Mouse (Mus musculus) MEL (cell line): ENCODE results near the gene Ehbp1. TPM values are rescaled to one million over a fixed set of nuclear protein-coding genes. Genes with fewer than 3 reads are reported as not detected.
A peak's percentile ranks its signal among the peaks of the same experiment; 100 is the strongest.

Experiments
- DNase-seq: peaks from one replicate; pipeline ENCODE4 v3.0.0; 2011; ENCODE audit warnings: low read depth, low spot score
- H3K27ac ChIP-seq: 2 replicates; pipeline ENCODE4 v1.5.1; 2012; ENCODE audit warnings: low read depth, mild to moderate bottlenecking, control low read depth, low read length, moderate library complexity; ENCODE audit not compliant: control insufficient read depth
- H3K27me3 ChIP-seq, 2 experiments: fragments of 150-350 bp in 1 of 2; sonication (generic) in 1 of 2; 2 replicates each; pipeline ENCODE4 v1.6.1; 2012; ENCODE audit warnings: low read length in 2 of 2, mild to moderate bottlenecking in 2 of 2, improper control_type of control experiment in 1 of 2, moderate library complexity in 1 of 2; ENCODE audit not compliant: insufficient read depth in 2 of 2, control insufficient read depth in 1 of 2
- H3K36me3 ChIP-seq, 2 experiments: 2 replicates each; pipeline ENCODE4 v1.6.1; 2012 to 2014; ENCODE audit warnings: low read length in 2 of 2, improper control_type of control experiment in 1 of 2, inconsistent platforms in 1 of 2, mild to moderate bottlenecking in 1 of 2; ENCODE audit not compliant: insufficient read depth in 2 of 2, control insufficient read depth in 1 of 2
- H3K4me1 ChIP-seq, 2 experiments: fragments of 150-350 bp in 1 of 2; sonication (generic) in 1 of 2; 2 replicates each; pipeline ENCODE4 v1.6.1; 2012; ENCODE audit warnings: low read length in 2 of 2, improper control_type of control experiment in 1 of 2, mild to moderate bottlenecking in 1 of 2; ENCODE audit not compliant: insufficient read depth in 2 of 2, control insufficient read depth in 1 of 2
- H3K4me3 ChIP-seq, 2 experiments: fragments of 150-350 bp in 1 of 2; sonication (generic) in 1 of 2; 2 replicates each; pipeline ENCODE4 v1.5.1; 2012; ENCODE audit warnings: low read depth in 2 of 2, low read length in 2 of 2, mild to moderate bottlenecking in 2 of 2, moderate library complexity in 2 of 2, control low read depth in 1 of 2, improper control_type of control experiment in 1 of 2; ENCODE audit not compliant: control insufficient read depth in 1 of 2, insufficient read depth in 1 of 2
- H3K79me2 ChIP-seq: 2 replicates; pipeline ENCODE4 v1.6.1; 2012; ENCODE audit warnings: mild to moderate bottlenecking, low read length, moderate library complexity; ENCODE audit not compliant: control insufficient read depth, poor library complexity, insufficient read depth
- H3K9ac ChIP-seq: 2 replicates; pipeline ENCODE4 v1.6.1; 2012; ENCODE audit warnings: low read depth, mild to moderate bottlenecking, control low read depth, low read length, moderate library complexity; ENCODE audit not compliant: control insufficient read depth, poor library complexity, severe bottlenecking
- H3K9me3 ChIP-seq: fragments of 150-350 bp; sonication (generic); replicated peaks from 2 replicates; pipeline ENCODE4 v1.6.1; 2012; ENCODE audit warnings: mild to moderate bottlenecking, low read length, improper control_type of control experiment, moderate library complexity; ENCODE audit not compliant: insufficient read depth
- BHLHE40 ChIP-seq: IDR thresholded peaks from 2 replicates; pipeline ENCODE4 v1.6.1; 2012; ENCODE audit warnings: low read depth, mild to moderate bottlenecking, inconsistent platforms, low read length, improper control_type of control experiment, borderline replicate concordance
- CHD1 ChIP-seq: IDR thresholded peaks from 2 replicates; pipeline ENCODE4 v1.6.1; 2012; ENCODE audit warnings: low read depth, mild to moderate bottlenecking, inconsistent platforms, low read length, improper control_type of control experiment
- CHD2 ChIP-seq: IDR thresholded peaks from 2 replicates; pipeline ENCODE4 v1.6.1; 2011; ENCODE audit warnings: low read length, improper control_type of control experiment
- CTCF ChIP-seq, 3 experiments: IDR thresholded peaks in 2 of 3; conservative IDR thresholded peaks in 1 of 3; 2 replicates each; pipeline ENCODE4 v1.5.1; 2011 to 2012; ENCODE audit warnings: low read length in 3 of 3, low read depth in 2 of 3, mild to moderate bottlenecking in 2 of 3, improper control_type of control experiment in 1 of 3, inconsistent platforms in 1 of 3, mixed read lengths in 1 of 3, moderate library complexity in 1 of 3; ENCODE audit not compliant: control insufficient read depth in 1 of 3, insufficient read depth in 1 of 3, poor library complexity in 1 of 3, severe bottlenecking in 1 of 3
- E2F4 ChIP-seq: IDR thresholded peaks from 2 replicates; pipeline ENCODE4 v1.6.1; 2011; ENCODE audit warnings: low read depth, low read length, improper control_type of control experiment, borderline replicate concordance
- EP300 ChIP-seq, 2 experiments: IDR thresholded peaks; 2 replicates each; pipeline ENCODE4 v1.6.1; 2011; ENCODE audit warnings: improper control_type of control experiment in 2 of 2, low read length in 2 of 2, low read depth in 1 of 2, mild to moderate bottlenecking in 1 of 2
- ETS1 ChIP-seq: IDR thresholded peaks from 2 replicates; pipeline ENCODE4 v1.6.1; 2012; ENCODE audit warnings: low read depth, mild to moderate bottlenecking, inconsistent platforms, low read length, improper control_type of control experiment, moderate library complexity
- GABPA ChIP-seq: IDR thresholded peaks from 2 replicates; pipeline ENCODE4 v1.6.1; 2012; ENCODE audit warnings: low read depth, mild to moderate bottlenecking, inconsistent platforms, low read length, improper control_type of control experiment, moderate library complexity
- HCFC1 ChIP-seq: IDR thresholded peaks from 2 replicates; pipeline ENCODE4 v1.6.1; 2012; ENCODE audit warnings: low read depth, mild to moderate bottlenecking, inconsistent platforms, low read length, improper control_type of control experiment, moderate library complexity
- JUND ChIP-seq: IDR thresholded peaks from 2 replicates; pipeline ENCODE4 v1.6.1; 2011; ENCODE audit warnings: low read depth, mild to moderate bottlenecking, improper control_type of control experiment, low read length
- KAT2A ChIP-seq: conservative IDR thresholded peaks from 2 replicates; pipeline ENCODE4 v1.6.1; 2012; ENCODE audit warnings: low read depth, low read length, improper control_type of control experiment, inconsistent platforms
- MAFK ChIP-seq: IDR thresholded peaks from 2 replicates; pipeline ENCODE4 v1.6.1; 2011; ENCODE audit warnings: low read depth, mild to moderate bottlenecking, low read length, improper control_type of control experiment, borderline replicate concordance
- MAX ChIP-seq: IDR thresholded peaks from 2 replicates; pipeline ENCODE4 v1.6.1; 2011; ENCODE audit warnings: low read length, improper control_type of control experiment
- MEF2A ChIP-seq: IDR thresholded peaks from 2 replicates; pipeline ENCODE4 v1.6.1; 2014; ENCODE audit warnings: low read depth, mild to moderate bottlenecking, inconsistent platforms, low read length, improper control_type of control experiment; ENCODE audit not compliant: poor library complexity, insufficient replicate concordance, severe bottlenecking; ENCODE audit errors: extremely low read depth
- MXI1 ChIP-seq: IDR thresholded peaks from 2 replicates; pipeline ENCODE4 v1.6.1; 2011; ENCODE audit warnings: mild to moderate bottlenecking, low read depth, low read length, improper control_type of control experiment
- MYB ChIP-seq: IDR thresholded peaks from 2 replicates; pipeline ENCODE4 v1.6.1; 2011; ENCODE audit warnings: mild to moderate bottlenecking, low read depth, low read length, improper control_type of control experiment
- MYC ChIP-seq: IDR thresholded peaks from 2 replicates; pipeline ENCODE4 v1.6.1; 2011; ENCODE audit warnings: low read depth, mild to moderate bottlenecking, low read length, improper control_type of control experiment, moderate library complexity
- NELFE ChIP-seq: IDR thresholded peaks from 2 replicates; pipeline ENCODE4 v1.6.1; 2011; ENCODE audit warnings: low read depth, low read length, improper control_type of control experiment
- NRF1 ChIP-seq: IDR thresholded peaks from 2 replicates; pipeline ENCODE4 v1.6.1; 2014; ENCODE audit warnings: low read depth, mild to moderate bottlenecking, inconsistent platforms, low read length, improper control_type of control experiment, moderate library complexity; ENCODE audit not compliant: poor library complexity, insufficient read depth, severe bottlenecking
- POLR2A ChIP-seq, 2 experiments: IDR thresholded peaks; 2 replicates each; pipeline ENCODE4 v1.6.1; 2011 to 2012; ENCODE audit warnings: low read length in 2 of 2, mild to moderate bottlenecking in 2 of 2, control low read depth in 1 of 2, improper control_type of control experiment in 1 of 2, low read depth in 1 of 2, moderate library complexity in 1 of 2; ENCODE audit not compliant: control insufficient read depth in 1 of 2, insufficient read depth in 1 of 2, poor library complexity in 1 of 2
- POLR2AphosphoS2 ChIP-seq: IDR thresholded peaks from 2 replicates; pipeline ENCODE4 v1.6.1; 2011; ENCODE audit warnings: low read length, improper control_type of control experiment
- POLR2AphosphoS5 ChIP-seq: IDR thresholded peaks from 2 replicates; pipeline ENCODE4 v1.6.1; 2012; ENCODE audit warnings: low read depth, borderline replicate concordance, mild to moderate bottlenecking, inconsistent platforms, low read length, moderate library complexity, mixed read lengths
- RAD21 ChIP-seq: IDR thresholded peaks from 2 replicates; pipeline ENCODE4 v1.6.1; 2011; ENCODE audit warnings: mild to moderate bottlenecking, low read depth, low read length, improper control_type of control experiment
- RCOR1 ChIP-seq: IDR thresholded peaks from 2 replicates; pipeline ENCODE4 v1.6.1; 2012; ENCODE audit warnings: low read depth, mild to moderate bottlenecking, inconsistent platforms, low read length, improper control_type of control experiment
- SIN3A ChIP-seq: IDR thresholded peaks from 2 replicates; pipeline ENCODE4 v1.6.1; 2012; ENCODE audit warnings: low read length, improper control_type of control experiment, inconsistent platforms
- SMC3 ChIP-seq: IDR thresholded peaks from 2 replicates; pipeline ENCODE4 v1.6.1; 2011; ENCODE audit warnings: low read depth, low read length, improper control_type of control experiment
- TBP ChIP-seq: IDR thresholded peaks from 2 replicates; pipeline ENCODE4 v1.8.0; 2011; ENCODE audit warnings: low read depth, low read length, improper control_type of control experiment
- TCF12 ChIP-seq: IDR thresholded peaks from 2 replicates; pipeline ENCODE4 v1.6.1; 2014; ENCODE audit warnings: low read depth, mild to moderate bottlenecking, inconsistent platforms, low read length, improper control_type of control experiment, moderate library complexity
- UBTF ChIP-seq: IDR thresholded peaks from 2 replicates; pipeline ENCODE4 v1.6.1; 2012; ENCODE audit warnings: low read depth, mild to moderate bottlenecking, inconsistent platforms, low read length, improper control_type of control experiment, moderate library complexity, borderline replicate concordance; ENCODE audit not compliant: insufficient read depth
- USF1 ChIP-seq: IDR thresholded peaks from 2 replicates; pipeline ENCODE4 v1.6.1; 2014; ENCODE audit warnings: low read depth, mild to moderate bottlenecking, inconsistent platforms, low read length, improper control_type of control experiment, moderate library complexity
- USF2 ChIP-seq, 2 experiments: IDR thresholded peaks; 2 replicates each; pipeline ENCODE4 v1.6.1; 2011 to 2012; ENCODE audit warnings: improper control_type of control experiment in 2 of 2, low read length in 2 of 2, borderline replicate concordance in 1 of 2, inconsistent platforms in 1 of 2, low read depth in 1 of 2, mild to moderate bottlenecking in 1 of 2; ENCODE audit not compliant: insufficient read depth in 1 of 2
- ZC3H11A ChIP-seq: IDR thresholded peaks from 2 replicates; pipeline ENCODE4 v1.6.1; 2012; ENCODE audit warnings: low read depth, mild to moderate bottlenecking, inconsistent platforms, low read length, improper control_type of control experiment
- ZKSCAN1 ChIP-seq: IDR thresholded peaks from 2 replicates; pipeline ENCODE4 v1.6.1; 2012; ENCODE audit warnings: low read depth, mild to moderate bottlenecking, inconsistent platforms, low read length, improper control_type of control experiment, moderate library complexity
- ZNF384 ChIP-seq: IDR thresholded peaks from 2 replicates; pipeline ENCODE4 v1.6.1; 2012; ENCODE audit warnings: low read depth, mild to moderate bottlenecking, inconsistent platforms, low read length, improper control_type of control experiment
- polyA plus RNA-seq, 2 experiments: library from polyadenylated mRNA; stranded (reverse) in 1 of 2; unstranded in 1 of 2; fragments of >175 nt in 1 of 2; fragments of >200 nt in 1 of 2; gene quantifications; 2 replicates each; pipeline versions ENCODE4 v1.2.1 to v1.2.4; 2012; ENCODE audit warnings: low replicate concordance in 2 of 2, low read depth in 1 of 2; ENCODE audit not compliant: insufficient read length in 2 of 2, insufficient read depth in 1 of 2, missing spikeins in 1 of 2
- total RNA-seq: library from RNA; depleted of rRNA; stranded (reverse); fragments of 300-350 nt; gene quantifications from 2 replicates; pipeline ENCODE4 v1.2.3, GENCODE M21; 2012

Ehbp1 gene
- total and polyA plus RNA-seq, 3 experiments, result 3.6 to 3.7 TPM; not detected in 1

GRCm38 (mm10) chr11:22234739-22235138 lies 107.4 kb downstream of the Ehbp1 start:
- H3K27ac ChIP-seq, result no peak overlapping the region
- no peaks in the 10 kb centered on the region for H3K79me2 ChIP-seq
- H3K9me3 ChIP-seq, result no peaks in the 10 kb centered on the region
- TF ChIP-seq NRF1 (no peak), ZC3H11A (peak; percentile 24; the same call in 1 of the 2 replicates), KAT2A (no peak), MYB (no peak), GABPA (no peak), ZNF384 (no peak), MYC (no peak), MAFK (no peak), SMC3 (peak; percentile 47), JUND (no peak), HCFC1 (no peak), UBTF (no peak), TCF12 (no peak), ZKSCAN1 (no peak), CHD1 (no peak), CTCF (IDR thresholded peaks at IDR 0.05 in 2 of 3, conservative IDR thresholded peaks at IDR 0.05 in 1 of 3; ENCODE audit: control insufficient read depth in 1 of 3, insufficient read depth in 1 of 3, low read depth in 2 of 3, low read length in 3 of 3, poor library complexity in 1 of 3, severe bottlenecking in 1 of 3) (peak; percentile 29 to 68 (median 60); a peak in 5 of 6 replicates), RAD21 (peak; percentile 35), POLR2A (IDR thresholded peaks at IDR 0.05; ENCODE audit: control insufficient read depth in 1 of 2, insufficient read depth in 1 of 2, low read depth in 1 of 2, low read length in 2 of 2, poor library complexity in 1 of 2) (no peak), USF1 (no peak), MXI1 (no peak), USF2 (IDR thresholded peaks at IDR 0.05; ENCODE audit: borderline replicate concordance in 1 of 2, insufficient read depth in 1 of 2, low read depth in 1 of 2, low read length in 2 of 2) (no peak), MAX (no peak), CHD2 (no peak), NELFE (no peak), RCOR1 (no peak), POLR2AphosphoS2 (no peak), ETS1 (no peak), TBP (no peak), EP300 (IDR thresholded peaks at IDR 0.05; ENCODE audit: low read depth in 1 of 2, low read length in 2 of 2) (no peak), POLR2AphosphoS5 (no peak), SIN3A (no peak), E2F4 (no peak), MEF2A (no peak), BHLHE40 (no peak)
- TF ChIP-seq, all 39 proteins: peak for 4
- H3K4me1 ChIP-seq, result no peaks in the 10 kb centered on the region
- no peak overlapping the region for H3K4me3 ChIP-seq
- no peak overlapping the region for H3K9ac ChIP-seq
- no peaks in the 10 kb centered on the region for H3K27me3 ChIP-seq
- peak; percentile 31 for DNase-seq
- no peaks in the 10 kb centered on the region for H3K36me3 ChIP-seq
